Mouse (Mus musculus) intestine, embryonic 14.5 days (tissue): Measurements from ENCODE around the gene Ndufb10. TPM values are rescaled to one million over a fixed set of nuclear protein-coding genes. Genes with fewer than 3 reads are reported as not detected.

Experiments
- ATAC-seq: fragments of 200-750 bp; cut with Nextera tagmentation; replicated peaks from 2 replicates; pipeline ENCODE4 v1.8.0; 2017; ENCODE audit warnings: low read depth, moderate number of reproducible peaks, moderate TSS enrichment, moderate library complexity; ENCODE audit not compliant: low FRiP score, low TSS enrichment
- DNase-seq: peaks from one replicate; pipeline ENCODE4 v3.0.0-alpha.2; 2018; ENCODE audit warnings: low spot score
- H3K27ac ChIP-seq: fragments of 300-500 bp; sonication (generic); 2 replicates; pipeline ENCODE4 v1.5.1; 2014; ENCODE audit warnings: low read depth, mild to moderate bottlenecking, control low read depth
- H3K27me3 ChIP-seq: fragments of 300-500 bp; sonication (generic); replicated peaks from 2 replicates; pipeline ENCODE4 v1.6.1; 2014; ENCODE audit warnings: low read length, control low read depth; ENCODE audit not compliant: control insufficient read depth, insufficient read depth
- H3K36me3 ChIP-seq: fragments of 300-500 bp; sonication (generic); 2 replicates; pipeline ENCODE4 v1.6.1; 2014; ENCODE audit warnings: low read length, control low read depth; ENCODE audit not compliant: control insufficient read depth, insufficient read depth
- H3K4me1 ChIP-seq: fragments of 300-500 bp; sonication (generic); replicated peaks from 2 replicates; pipeline ENCODE4 v1.6.1; 2014; ENCODE audit warnings: low read length, control low read depth, mixed read lengths; ENCODE audit not compliant: control insufficient read depth, insufficient read depth
- H3K4me2 ChIP-seq: fragments of 300-500 bp; sonication (generic); 2 replicates; pipeline ENCODE4 v1.6.1; 2014; ENCODE audit warnings: low read length
- H3K4me3 ChIP-seq: fragments of 300-500 bp; sonication (generic); 2 replicates; pipeline ENCODE4 v1.5.1; 2014; ENCODE audit warnings: low read depth, low read length, control low read depth, mixed read lengths
- H3K9ac ChIP-seq: fragments of 300-500 bp; sonication (generic); 2 replicates; pipeline ENCODE4 v1.6.1; 2014; ENCODE audit warnings: mild to moderate bottlenecking, low read length
- H3K9me3 ChIP-seq: fragments of 300-500 bp; sonication (generic); 2 replicates; pipeline ENCODE4 v1.6.1; 2016; ENCODE audit warnings: low read length, control low read depth; ENCODE audit not compliant: control insufficient read depth
- WGBS: fragments of 180-500 bp; shearing (Covaris S2); extraction: QIAGEN DNeasy Blood & Tissue Kit; methylation state at CpG from one replicate; pipeline ENCODE4 v1.1.7; 2014; 5-methylcytosine and 5-hydroxymethylcytosine counted together
- polyA plus RNA-seq: library from polyadenylated mRNA; unstranded; fragments of >200 nt; fragmentation: Nextera tagmentation; extraction: Ambion mirVana; gene quantifications from 2 replicates; pipeline ENCODE4 v1.2.1, GENCODE M21; 2014

Gene Ndufb10
- polyA plus RNA-seq, 1 experiment from 2014 or later, result 296 TPM

DNA sequence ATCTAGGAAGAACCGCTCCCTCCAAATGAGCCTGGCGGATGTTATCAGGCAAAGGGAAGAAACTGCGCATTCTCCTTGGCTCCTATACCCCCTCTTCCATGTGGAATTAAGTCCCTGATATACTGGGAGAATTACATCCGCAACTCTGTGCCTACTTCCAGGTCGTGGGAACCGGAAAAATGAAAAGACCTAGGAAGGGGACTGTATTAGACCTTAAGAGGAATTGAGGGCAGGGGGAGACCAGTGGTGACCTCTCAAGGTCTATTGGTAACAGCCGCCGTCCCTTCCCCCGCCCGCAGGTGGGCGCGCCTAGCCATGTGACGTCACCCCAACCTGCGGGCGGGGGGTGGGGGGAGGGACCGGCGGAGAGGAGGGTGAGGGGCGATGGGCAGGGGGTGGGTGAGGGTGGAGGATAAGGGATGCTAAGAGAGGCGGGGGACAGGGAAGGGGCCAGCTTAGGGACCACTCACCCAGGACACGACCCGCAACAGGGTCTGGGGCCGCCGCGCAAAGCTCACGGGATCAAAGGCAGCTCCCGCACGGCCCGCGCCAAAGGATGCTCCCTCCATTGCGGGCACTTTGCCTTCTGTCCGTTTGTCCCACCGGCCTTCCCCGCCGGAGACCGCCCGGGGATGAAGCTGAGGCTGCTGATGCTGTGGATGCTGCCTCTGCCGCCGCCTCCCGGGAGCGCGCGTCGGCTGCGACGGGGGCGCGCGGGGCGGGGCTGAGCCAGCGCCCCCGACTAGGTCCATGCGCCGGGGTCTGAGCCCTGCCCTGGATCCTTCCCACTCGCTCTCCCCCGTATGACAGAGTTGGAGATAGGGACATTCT is 34.8 kb downstream of the Ndufb10 start, which contains the start of gene Syngr3:
Syngr3 (minus strand) TSS at position 705 of the 831 bp plus-strand sequence.
- WGBS, result under 1% methylated on average over 52 of the region's 55 CpGs

GRCm38 (mm10) chr17:24687599-24687998 is 36.7 kb downstream of the Ndufb10 start:
- Histone ChIP-seq H3K27ac (no peak overlapping the region), H3K36me3 (peaks cover 6% of the 10 kb centered on the region), H3K9me3 (no peaks in the 10 kb centered on the region), H3K4me3 (peak overlapping the region; percentile 33), H3K4me2 (peak overlapping the region; percentile 51), H3K4me1 (peaks cover 11% of the 10 kb centered on the region), H3K9ac (peak overlapping the region; percentile 16; the same call in 1 of the 2 replicates), H3K27me3 (peaks cover 49% of the 10 kb centered on the region)
- WGBS, result 22% methylated on average over 23 of the region's 23 CpGs
- no peak for DNase-seq
- ATAC-seq, result no peak

More for the DNA sequence above, 34.8 kb downstream of the Ndufb10 start, which contains the start of gene Syngr3:
- Histone ChIP-seq H3K27me3 (peaks cover 49% of the 10 kb centered on the region), H3K27ac (no peak within 1 kb of the TSS), H3K9me3 (no peaks in the 10 kb centered on the region), H3K4me3 (peak within 1 kb of the TSS; percentile 46), H3K4me2 (peak within 1 kb of the TSS; percentile 89), H3K4me1 (peaks cover 11% of the 10 kb centered on the region), H3K9ac (peak within 1 kb of the TSS; percentile 31; the same call in 1 of the 2 replicates), H3K36me3 (peaks cover 16% of the 10 kb centered on the region)
- no peak for ATAC-seq
- no peak for DNase-seq

DNA sequence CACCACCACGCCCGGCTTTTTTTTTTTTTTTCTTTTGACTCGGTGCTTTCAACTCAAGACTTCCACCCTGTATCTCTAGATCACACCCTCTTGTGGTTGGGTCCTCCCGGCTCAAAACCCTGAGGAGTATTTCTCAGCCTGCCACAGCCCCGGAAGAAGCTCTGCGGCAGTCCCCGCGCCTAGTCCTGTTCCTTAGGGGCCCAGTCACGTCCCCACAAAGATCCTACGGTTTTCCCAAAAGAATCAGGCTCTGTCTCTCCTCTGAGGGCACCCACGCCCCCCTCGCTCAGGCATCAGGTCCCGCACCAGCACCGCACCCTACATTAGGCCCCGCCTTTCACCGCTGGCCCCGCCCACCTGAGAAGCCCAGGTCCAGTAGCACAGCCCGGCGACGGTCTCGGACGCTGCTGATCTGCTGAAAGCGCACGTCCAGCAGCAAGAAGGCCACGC is 37.1 kb downstream of the Ndufb10 start:
- Histone ChIP-seq H3K27me3 (peaks cover 49% of the 10 kb centered on the region), H3K9me3 (no peaks in the 10 kb centered on the region), H3K9ac (peak overlapping the region; percentile 16; the same call in 1 of the 2 replicates), H3K27ac (no peak overlapping the region), H3K4me1 (peaks cover 11% of the 10 kb centered on the region), H3K4me2 (peak overlapping the region; percentile 51), H3K36me3 (peaks cover 4% of the 10 kb centered on the region; the same call in 1 of the 2 replicates), H3K4me3 (peak overlapping the region; percentile 33)
- ATAC-seq (peak; percentile 51; the same call in 1 of the 2 replicates), DNase-seq (peak; percentile 68)
- WGBS, result 2% methylated on average over 25 of the region's 25 CpGs

- H3K4me2 ChIP-seq, result peak overlapping the region; percentile 18; the same call in 1 of the 2 replicates
- no peak overlapping the region for H3K9ac ChIP-seq
- H3K9me3 ChIP-seq, result no peaks in the 10 kb centered on the region
- 0 out of 2 replicates have a peak overlapping the region, but pooled peaks have one; percentile 5 for H3K4me3 ChIP-seq
- ATAC-seq (no peak; the same call in 1 of the 2 replicates), DNase-seq (no peak)
- H3K27ac ChIP-seq, result no peak overlapping the region
- H3K27me3 ChIP-seq, result peaks cover 44% of the 10 kb centered on the region
- 29% methylated on average over 16 of the region's 16 CpGs for WGBS
- peaks cover 11% of the 10 kb centered on the region for H3K4me1 ChIP-seq
- H3K36me3 ChIP-seq, result peaks cover 9% of the 10 kb centered on the region; the same call in 1 of the 2 replicates
These were observed 37.8 kb downstream of the Ndufb10 start for GRCm38 (mm10) chr17:24686514-24686913.

DNA sequence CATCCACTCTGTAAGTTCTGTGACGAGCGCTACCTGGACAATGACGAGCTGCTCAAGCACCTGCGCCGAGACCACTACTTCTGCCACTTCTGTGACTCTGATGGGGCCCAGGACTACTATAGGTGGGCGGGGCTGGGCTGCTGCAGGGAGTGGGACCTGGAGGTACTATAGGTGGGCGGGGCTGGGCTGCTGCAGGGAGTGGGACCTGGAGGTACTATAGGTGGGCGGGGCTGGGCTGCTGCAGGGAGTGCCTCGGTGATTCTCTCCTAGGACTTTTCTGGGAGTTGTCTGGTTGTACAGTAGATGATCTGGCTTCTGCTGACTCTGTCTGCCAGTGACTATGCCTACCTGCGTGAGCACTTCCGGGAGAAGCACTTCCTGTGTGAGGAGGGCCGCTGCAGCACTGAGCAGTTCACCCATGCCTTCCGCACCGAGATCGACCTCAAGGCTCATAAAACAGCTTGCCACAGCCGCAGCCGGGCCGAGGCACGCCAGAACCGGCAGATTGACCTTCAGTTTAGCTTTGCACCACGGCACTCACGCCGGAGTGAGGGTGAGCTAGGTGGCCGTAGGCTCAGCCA is 46.7 kb downstream of the Ndufb10 start:
- Histone ChIP-seq H3K9ac (no peak overlapping the region), H3K27me3 (no peaks in the 10 kb centered on the region), H3K4me2 (no peak overlapping the region), H3K36me3 (peaks cover 58% of the 10 kb centered on the region), H3K4me3 (no peak overlapping the region), H3K9me3 (no peaks in the 10 kb centered on the region), H3K4me1 (no peaks in the 10 kb centered on the region; the same call in 1 of the 2 replicates), H3K27ac (no peak overlapping the region)
- DNase-seq (no peak), ATAC-seq (peak; percentile 67)
- WGBS, result 82% methylated on average over 24 of the region's 24 CpGs

DNA sequence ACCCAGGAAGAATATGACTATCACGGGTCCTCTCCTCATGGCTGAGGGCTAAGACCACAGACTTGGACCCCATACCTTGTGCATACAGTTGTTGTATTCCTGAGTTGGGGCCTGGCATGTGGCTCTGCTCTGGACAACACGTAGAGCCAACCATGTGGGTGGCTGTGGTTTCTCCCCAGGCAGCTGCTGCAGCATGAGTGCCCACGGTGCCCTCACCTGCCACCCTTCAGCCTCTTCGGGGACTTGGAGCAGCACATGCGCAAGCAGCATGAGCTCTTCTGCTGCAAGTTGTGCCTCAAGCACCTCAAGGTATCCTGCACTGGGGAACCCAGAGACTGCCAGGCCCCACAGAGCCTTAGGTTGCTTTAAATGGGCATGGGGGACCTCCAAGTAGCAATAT is 47.4 kb downstream of the Ndufb10 start:
- H3K4me1 ChIP-seq, result peaks cover 7% of the 10 kb centered on the region
- ATAC-seq, result no peak
- no peak overlapping the region for H3K27ac ChIP-seq
- H3K27me3 ChIP-seq, result no peaks in the 10 kb centered on the region
- no peak overlapping the region for H3K9ac ChIP-seq
- no peak overlapping the region for H3K4me3 ChIP-seq
- 94% methylated on average over 5 of the region's 5 CpGs for WGBS
- no peaks in the 10 kb centered on the region for H3K9me3 ChIP-seq
- DNase-seq, result no peak
- H3K4me2 ChIP-seq, result no peak overlapping the region
- peaks cover 54% of the 10 kb centered on the region for H3K36me3 ChIP-seq

GRCm38 (mm10) chr17:24676187-24676586 is 48.1 kb downstream of the Ndufb10 start:
- Histone ChIP-seq H3K36me3 (peaks cover 47% of the 10 kb centered on the region), H3K4me2 (no peak overlapping the region), H3K4me3 (no peak overlapping the region), H3K9me3 (no peaks in the 10 kb centered on the region), H3K27me3 (no peaks in the 10 kb centered on the region), H3K27ac (no peak overlapping the region), H3K9ac (no peak overlapping the region), H3K4me1 (peaks cover 14% of the 10 kb centered on the region)
- DNase-seq (peak; percentile 84), ATAC-seq (no peak)
- WGBS, result 60% methylated on average over 2 of the region's 2 CpGs

GRCm38 (mm10) chr17:24674277-24674676 is 50.0 kb downstream of the Ndufb10 start:
- no peaks in the 10 kb centered on the region for H3K27me3 ChIP-seq
- peaks cover 23% of the 10 kb centered on the region for H3K4me1 ChIP-seq
- peaks cover 28% of the 10 kb centered on the region for H3K36me3 ChIP-seq
- WGBS, result 85% methylated on average over 7 of the region's 7 CpGs
- H3K9me3 ChIP-seq, result no peaks in the 10 kb centered on the region
- H3K4me2 ChIP-seq, result no peak overlapping the region
- H3K9ac ChIP-seq, result no peak overlapping the region
- no peak overlapping the region for H3K27ac ChIP-seq
- DNase-seq (no peak), ATAC-seq (no peak)
- H3K4me3 ChIP-seq, result no peak overlapping the region
